Mouse (Mus musculus): Measurements from ENCODE around the gene Agtrap.
"Not testable (repeated sequence)": the region's sequence is repeated elsewhere in the genome, so short reads cannot be mapped to it uniquely, and the experiment has no call there.

Agtrap gene

GRCm38 (mm10) chr4:148074521-148075189, 13.2 kb downstream of the Agtrap start:
- peak; percentile 36 to 46 for DNase-seq

GRCm38 (mm10) chr4:148071508-148071907, 16.3 kb downstream of the Agtrap start:
- DNase-seq, result no peak

- no peak for DNase-seq
Observed at GRCm38 (mm10) chr4:148069602-148070218, 18.1 kb downstream of the Agtrap start.

GRCm38 (mm10) chr4:148067346-148067745, 20.5 kb downstream of the Agtrap start:
- no peak for DNase-seq

- DNase-seq, result no peak
Observed at GRCm38 (mm10) chr4:148066401-148066744, 21.5 kb downstream of the Agtrap start.

- no peak for DNase-seq
Observed at GRCm38 (mm10) chr4:148065702-148066400, 22.0 kb downstream of the Agtrap start.

GRCm38 (mm10) chr4:148061086-148061480, 26.7 kb downstream of the Agtrap start:
- DNase-seq, result no peak

- peak; percentile 37 to 41 for DNase-seq
Observed at GRCm38 (mm10) chr4:148060120-148061085, 27.4 kb downstream of the Agtrap start.

- no peak for DNase-seq
Observed at GRCm38 (mm10) chr4:148058993-148059392, 28.8 kb downstream of the Agtrap start.

- no peak for DNase-seq
Observed at GRCm38 (mm10) chr4:148058218-148058819, 29.5 kb downstream of the Agtrap start.

- DNase-seq, result no peak
Observed at GRCm38 (mm10) chr4:148057661-148058209, 30.1 kb downstream of the Agtrap start.

- DNase-seq, result no peak
Observed at GRCm38 (mm10) chr4:148056801-148057200, 31.0 kb downstream of the Agtrap start.

GRCm38 (mm10) chr4:148056246-148056645, 31.6 kb downstream of the Agtrap start:
- no peak for DNase-seq

- DNase-seq, result no peak
Observed at GRCm38 (mm10) chr4:148054961-148055695, 32.7 kb downstream of the Agtrap start.

- no peak for DNase-seq
Observed at GRCm38 (mm10) chr4:148053417-148053920, 34.4 kb downstream of the Agtrap start.

GRCm38 (mm10) chr4:148052976-148053375, 34.9 kb downstream of the Agtrap start:
- no peak for DNase-seq

- no peak for DNase-seq
Observed at GRCm38 (mm10) chr4:148051886-148052285, 35.9 kb downstream of the Agtrap start.

- no peak for DNase-seq
Observed at GRCm38 (mm10) chr4:148051046-148051776, 36.6 kb downstream of the Agtrap start.

- DNase-seq, result not testable (repeated sequence)
Observed at GRCm38 (mm10) chr4:148050396-148050914, 37.4 kb downstream of the Agtrap start.

GRCm38 (mm10) chr4:148046450-148047031, 41.3 kb downstream of the Agtrap start:
- no peak for DNase-seq
